Mouse (Mus musculus) lung, embryonic 16.5 days (tissue): ENCODE measurements around the gene Ier2. TPM values are rescaled to one million over a fixed set of nuclear protein-coding genes. Genes with fewer than 3 reads are reported as not detected.

ENCODE experiments used
- ATAC-seq: fragments of 200-750 bp; cut with Nextera tagmentation; 2 replicates; pipeline ENCODE4 v1.8.0; 2017; ENCODE audit warnings: low read depth, mild to moderate bottlenecking, moderate library complexity
- H3K27ac ChIP-seq: fragments of 300-500 bp; sonication (generic); 2 replicates; pipeline ENCODE4 v1.5.1; 2014; ENCODE audit warnings: mild to moderate bottlenecking, control low read depth, low read length
- H3K27me3 ChIP-seq: fragments of 300-500 bp; sonication (generic); 2 replicates; pipeline ENCODE4 v1.6.1; 2014; ENCODE audit warnings: low read depth, low read length, mixed read lengths; ENCODE audit not compliant: control insufficient read depth, insufficient read depth
- H3K36me3 ChIP-seq: fragments of 300-500 bp; sonication (generic); 2 replicates; pipeline ENCODE4 v1.6.1; 2014; ENCODE audit warnings: low read length; ENCODE audit not compliant: control insufficient read depth, insufficient read depth
- H3K4me1 ChIP-seq: fragments of 300-500 bp; sonication (generic); replicated peaks from 2 replicates; pipeline ENCODE4 v1.6.1; 2014; ENCODE audit warnings: low read length, mixed read lengths; ENCODE audit not compliant: control insufficient read depth, insufficient read depth
- H3K4me2 ChIP-seq: fragments of 300-500 bp; sonication (generic); 2 replicates; pipeline ENCODE4 v1.6.1; 2014; ENCODE audit warnings: low read depth, low read length, control low read depth
- H3K4me3 ChIP-seq: fragments of 300-500 bp; sonication (generic); 2 replicates; pipeline ENCODE4 v1.5.1; 2014; ENCODE audit warnings: mild to moderate bottlenecking, low read length, control low read depth
- H3K9ac ChIP-seq: fragments of 300-500 bp; sonication (generic); 2 replicates; pipeline ENCODE4 v1.6.1; 2014; ENCODE audit warnings: low read length, control low read depth
- H3K9me3 ChIP-seq: fragments of 300-500 bp; sonication (generic); 2 replicates; pipeline ENCODE4 v1.6.1; 2016; ENCODE audit warnings: low read length; ENCODE audit not compliant: control insufficient read depth
- WGBS: fragments of 180-500 bp; shearing (Covaris S2); extraction: QIAGEN DNeasy Blood & Tissue Kit; methylation state at CpG from one replicate; pipeline ENCODE4 v1.1.7; 2014; 5-methylcytosine and 5-hydroxymethylcytosine counted together
- polyA plus RNA-seq: library from polyadenylated mRNA; unstranded; fragments of >200 nt; fragmentation: Nextera tagmentation; extraction: Ambion mirVana; gene quantifications from 2 replicates; pipeline ENCODE4 v1.2.1, GENCODE M21; 2015

The Ier2 gene
- polyA plus RNA-seq, 1 experiment from 2014 or later = 83.2 TPM

GRCm38 (mm10) chr8:84668081-84668480 is 5.4 kb upstream of the Ier2 start:
- H3K4me3 ChIP-seq = no peak overlapping the region
- 0 out of 2 replicates have a peak overlapping the region, but pooled peaks have one; percentile 16 for H3K9ac ChIP-seq
- no peaks in the 10 kb centered on the region for H3K27me3 ChIP-seq
- 54% methylated on average over 1 of the region's 1 CpGs for WGBS
- H3K27ac ChIP-seq = no peak overlapping the region
- H3K4me1 ChIP-seq = peaks cover 5% of the 10 kb centered on the region
- ATAC-seq = no peak
- H3K4me2 ChIP-seq = no peak overlapping the region
- peaks cover 11% of the 10 kb centered on the region for H3K36me3 ChIP-seq
- no peaks in the 10 kb centered on the region for H3K9me3 ChIP-seq

- H3K36me3 ChIP-seq = peaks cover 6% of the 10 kb centered on the region; the same call in 1 of the 2 replicates
- ATAC-seq = no peak
- peak overlapping the region; percentile 86 for H3K4me3 ChIP-seq
- 2% methylated on average over 14 of the region's 14 CpGs for WGBS
- H3K27me3 ChIP-seq = no peaks in the 10 kb centered on the region
- peak overlapping the region; percentile 70 for H3K9ac ChIP-seq
- H3K27ac ChIP-seq = peak overlapping the region; percentile 99
- H3K4me2 ChIP-seq = peak overlapping the region; percentile 63
- H3K4me1 ChIP-seq = peaks cover 6% of the 10 kb centered on the region
- H3K9me3 ChIP-seq = no peaks in the 10 kb centered on the region
Measured at GRCm38 (mm10) chr8:84665385-84665893, 2.8 kb upstream of the Ier2 start.

- WGBS = under 1% methylated on average over 29 of the region's 29 CpGs
- peak; percentile 31 for ATAC-seq
Measured at GRCm38 (mm10) chr8:84664566-84665384, 2.1 kb upstream of the Ier2 start.

GRCm38 (mm10) chr8:84663483-84664327 is 1.1 kb upstream of the Ier2 start:
- Histone ChIP-seq H3K4me1 (peaks cover 14% of the 10 kb centered on the region), H3K36me3 (0 out of 2 replicates have a peak, but pooled peaks cover 4% of the 10 kb centered on the region), H3K9me3 (no peaks in the 10 kb centered on the region), H3K9ac (peak overlapping the region; percentile 71), H3K4me3 (peak overlapping the region; percentile 86), H3K27me3 (no peaks in the 10 kb centered on the region), H3K27ac (peak overlapping the region; percentile 99), H3K4me2 (peak overlapping the region; percentile 63)
- WGBS = 2% methylated on average over 43 of the region's 43 CpGs
- ATAC-seq = peak; percentile 84

More at GRCm38 (mm10) chr8:84664566-84665384, 2.1 kb upstream of the Ier2 start:
- Histone ChIP-seq H3K4me3 (peak overlapping the region; percentile 86), H3K4me2 (peak overlapping the region; percentile 63), H3K9ac (peak overlapping the region; percentile 70), H3K27ac (peak overlapping the region; percentile 99), H3K36me3 (0 out of 2 replicates have a peak, but pooled peaks cover 4% of the 10 kb centered on the region), H3K27me3 (no peaks in the 10 kb centered on the region), H3K4me1 (peaks cover 7% of the 10 kb centered on the region), H3K9me3 (no peaks in the 10 kb centered on the region)

- ATAC-seq = no peak
- Histone ChIP-seq H3K4me3 (peak overlapping the region; percentile 86), H3K36me3 (no peaks in the 10 kb centered on the region), H3K27me3 (no peaks in the 10 kb centered on the region), H3K27ac (peak overlapping the region; percentile 94), H3K9me3 (no peaks in the 10 kb centered on the region), H3K9ac (peak overlapping the region; percentile 93), H3K4me1 (peaks cover 25% of the 10 kb centered on the region), H3K4me2 (peak overlapping the region; percentile 63)
- under 1% methylated on average over 61 of the region's 61 CpGs for WGBS
Measured at GRCm38 (mm10) chr8:84661961-84662571, 586 bp downstream of the Ier2 start.

GRCm38 (mm10) chr8:84661458-84661871 is 1.2 kb downstream of the Ier2 start:
- Histone ChIP-seq H3K4me1 (peaks cover 29% of the 10 kb centered on the region), H3K9ac (peak overlapping the region; percentile 93)
- WGBS = under 1% methylated on average over 24 of the region's 24 CpGs

GRCm38 (mm10) chr8:84660819-84661457 is 1.7 kb downstream of the Ier2 start:
- Histone ChIP-seq H3K4me3 (peak overlapping the region; percentile 86), H3K36me3 (no peaks in the 10 kb centered on the region), H3K4me2 (peak overlapping the region; percentile 63), H3K9me3 (no peaks in the 10 kb centered on the region), H3K4me1 (peaks cover 34% of the 10 kb centered on the region), H3K27me3 (no peaks in the 10 kb centered on the region), H3K9ac (peak overlapping the region; percentile 93), H3K27ac (peak overlapping the region; percentile 94)
- ATAC-seq = no peak
- WGBS = 2% methylated on average over 20 of the region's 20 CpGs

More at GRCm38 (mm10) chr8:84661458-84661871, 1.2 kb downstream of the Ier2 start:
- peak; percentile 48 for ATAC-seq
- Histone ChIP-seq H3K27ac (peak overlapping the region; percentile 94), H3K27me3 (no peaks in the 10 kb centered on the region), H3K4me3 (peak overlapping the region; percentile 86), H3K36me3 (no peaks in the 10 kb centered on the region), H3K9me3 (no peaks in the 10 kb centered on the region), H3K4me2 (peak overlapping the region; percentile 63)

- Histone ChIP-seq H3K36me3 (no peaks in the 10 kb centered on the region), H3K4me3 (peak overlapping the region; percentile 86), H3K9ac (peak overlapping the region; percentile 93), H3K27me3 (no peaks in the 10 kb centered on the region), H3K4me1 (peaks cover 41% of the 10 kb centered on the region), H3K4me2 (peak overlapping the region; percentile 63), H3K9me3 (no peaks in the 10 kb centered on the region), H3K27ac (peak overlapping the region; percentile 94)
- ATAC-seq = no peak
- 3% methylated on average over 33 of the region's 33 CpGs for WGBS
Measured at GRCm38 (mm10) chr8:84659936-84660818, 2.5 kb downstream of the Ier2 start.
